Mouse (Mus musculus) limb, embryonic 15.5 days (tissue): ENCODE results near the gene Timmdc1. TPM values are rescaled to one million over a fixed set of nuclear protein-coding genes. Genes with fewer than 3 reads are reported as not detected.
A peak's percentile ranks its signal among the peaks of the same experiment; 100 is the strongest.

Source experiments
- ATAC-seq: fragments of 200-750 bp; cut with Nextera tagmentation; 2 replicates; pipeline ENCODE4 v1.8.0; 2017; ENCODE audit warnings: low read depth, moderate TSS enrichment; ENCODE audit not compliant: insufficient number of reproducible peaks, low FRiP score, low TSS enrichment
- H3K27ac ChIP-seq: fragments of 300-500 bp; sonication (generic); 2 replicates; pipeline ENCODE4 v1.5.1; 2015; ENCODE audit warnings: moderate library complexity, mild to moderate bottlenecking, inconsistent platforms
- H3K27me3 ChIP-seq: fragments of 300-500 bp; sonication (generic); 2 replicates; pipeline ENCODE4 v1.6.1; 2015; ENCODE audit warnings: inconsistent platforms
- H3K36me3 ChIP-seq: fragments of 300-500 bp; sonication (generic); 2 replicates; pipeline ENCODE4 v1.6.1; 2015; ENCODE audit warnings: inconsistent platforms
- H3K4me1 ChIP-seq: fragments of 300-500 bp; sonication (generic); 2 replicates; pipeline ENCODE4 v1.6.1; 2015; ENCODE audit warnings: inconsistent platforms
- H3K4me2 ChIP-seq: fragments of 300-500 bp; sonication (generic); 2 replicates; pipeline ENCODE4 v1.6.1; 2015; ENCODE audit warnings: mild to moderate bottlenecking, inconsistent platforms
- H3K4me3 ChIP-seq: fragments of 300-500 bp; sonication (generic); 2 replicates; pipeline ENCODE4 v1.5.1; 2015; ENCODE audit warnings: mild to moderate bottlenecking, inconsistent platforms
- H3K9ac ChIP-seq: fragments of 300-500 bp; sonication (generic); 2 replicates; pipeline ENCODE4 v1.6.1; 2015; ENCODE audit warnings: inconsistent platforms
- H3K9me3 ChIP-seq: fragments of 300-500 bp; sonication (generic); 2 replicates; pipeline ENCODE4 v1.6.1; 2016; ENCODE audit warnings: inconsistent platforms
- WGBS: fragments of 180-500 bp; shearing (Covaris S2); methylation state at CpG from one replicate; pipeline ENCODE4 v1.1.7; 2015; 5-methylcytosine and 5-hydroxymethylcytosine counted together
- polyA plus RNA-seq: library from polyadenylated mRNA; unstranded; fragments of >200 nt; fragmentation: Nextera tagmentation; extraction: Ambion mirVana; gene quantifications from 2 replicates; pipeline ENCODE4 v1.2.1, GENCODE M21; 2015

Gene Timmdc1
- 26.6 and 28.3 TPM in 2 replicates for polyA plus RNA-seq

- no peaks in the 10 kb centered on the region for H3K9me3 ChIP-seq
- H3K9ac ChIP-seq: peak within 1 kb of the TSS; percentile 91
- H3K4me3 ChIP-seq: peak within 1 kb of the TSS; percentile 96
- peaks cover 9% of the 10 kb centered on the region for H3K4me1 ChIP-seq
- H3K4me2 ChIP-seq: peak within 1 kb of the TSS; percentile 52
- no peaks in the 10 kb centered on the region for H3K27me3 ChIP-seq
- H3K36me3 ChIP-seq: peaks cover 33% of the 10 kb centered on the region
- peak; percentile 96 for ATAC-seq
- under 1% methylated on average over 72 of the region's 73 CpGs for WGBS
- H3K27ac ChIP-seq: peak within 1 kb of the TSS; percentile 96
Measured at GRCm38 (mm10) chr16:38522129-38523084, at the start of gene Timmdc1. Timmdc1 (minus strand) TSS chr16:38522663.

- 98% methylated on average over 3 of the region's 3 CpGs for WGBS
- ATAC-seq: no peak
Measured at GRCm38 (mm10) chr16:38571481-38571880, 49.0 kb upstream of the Timmdc1 start.

GRCm38 (mm10) chr16:38568192-38568591 is 45.7 kb upstream of the Timmdc1 start:
- peaks cover 21% of the 10 kb centered on the region for H3K4me1 ChIP-seq

More at GRCm38 (mm10) chr16:38571481-38571880, 49.0 kb upstream of the Timmdc1 start:
- H3K4me1 ChIP-seq: no peaks in the 10 kb centered on the region
- no peaks in the 10 kb centered on the region for H3K9me3 ChIP-seq
- H3K9ac ChIP-seq: no peak overlapping the region
- no peaks in the 10 kb centered on the region for H3K27me3 ChIP-seq
- H3K4me2 ChIP-seq: no peak overlapping the region
- no peak overlapping the region for H3K27ac ChIP-seq
- peaks cover 68% of the 10 kb centered on the region for H3K36me3 ChIP-seq
- no peak overlapping the region for H3K4me3 ChIP-seq

GRCm38 (mm10) chr16:38563516-38563915 is 41.1 kb upstream of the Timmdc1 start:
- Histone ChIP-seq H3K9ac (peak overlapping the region; percentile 84), H3K4me1 (peaks cover 21% of the 10 kb centered on the region), H3K9me3 (no peaks in the 10 kb centered on the region), H3K4me3 (peak overlapping the region; percentile 83), H3K27me3 (peaks cover 4% of the 10 kb centered on the region; the same call in 1 of the 2 replicates), H3K27ac (no peak overlapping the region), H3K4me2 (peak overlapping the region; percentile 45), H3K36me3 (peaks cover 28% of the 10 kb centered on the region)
- ATAC-seq: no peak
- 26% methylated on average over 10 of the region's 10 CpGs for WGBS

More at GRCm38 (mm10) chr16:38568192-38568591, 45.7 kb upstream of the Timmdc1 start:
- no peak overlapping the region for H3K4me3 ChIP-seq
- ATAC-seq: no peak
- no peak overlapping the region for H3K4me2 ChIP-seq
- no peak overlapping the region for H3K27ac ChIP-seq
- no peaks in the 10 kb centered on the region for H3K27me3 ChIP-seq
- H3K9ac ChIP-seq: no peak overlapping the region
- peaks cover 66% of the 10 kb centered on the region for H3K36me3 ChIP-seq
- 91% methylated on average over 5 of the region's 5 CpGs for WGBS
- H3K9me3 ChIP-seq: no peaks in the 10 kb centered on the region

- peak overlapping the region; percentile 45 for H3K4me2 ChIP-seq
- H3K4me3 ChIP-seq: peak overlapping the region; percentile 83
- peak overlapping the region; percentile 84 for H3K9ac ChIP-seq
- under 1% methylated on average over 25 of the region's 25 CpGs for WGBS
- peaks cover 4% of the 10 kb centered on the region; the same call in 1 of the 2 replicates for H3K27me3 ChIP-seq
- H3K27ac ChIP-seq: peak overlapping the region; percentile 86
- H3K36me3 ChIP-seq: peaks cover 22% of the 10 kb centered on the region
- peak; percentile 63; the same call in 1 of the 2 replicates for ATAC-seq
- no peaks in the 10 kb centered on the region for H3K9me3 ChIP-seq
- H3K4me1 ChIP-seq: peaks cover 21% of the 10 kb centered on the region
Measured at GRCm38 (mm10) chr16:38562968-38563327, 40.5 kb upstream of the Timmdc1 start.

GRCm38 (mm10) chr16:38562131-38562967 is 39.9 kb upstream of the Timmdc1 start:
- Histone ChIP-seq H3K9ac (peak overlapping the region; percentile 84), H3K27ac (peak overlapping the region; percentile 86), H3K4me1 (peaks cover 21% of the 10 kb centered on the region), H3K9me3 (no peaks in the 10 kb centered on the region), H3K36me3 (peaks cover 19% of the 10 kb centered on the region), H3K4me2 (peak overlapping the region; percentile 45), H3K4me3 (peak overlapping the region; percentile 83), H3K27me3 (peaks cover 4% of the 10 kb centered on the region; the same call in 1 of the 2 replicates)
- WGBS: 7% methylated on average over 37 of the region's 37 CpGs
- ATAC-seq: peak; percentile 95

- WGBS: 74% methylated on average over 3 of the region's 3 CpGs
- H3K4me1 ChIP-seq: no peaks in the 10 kb centered on the region; the same call in 1 of the 2 replicates
- no peaks in the 10 kb centered on the region for H3K9me3 ChIP-seq
- H3K27me3 ChIP-seq: peaks cover 12% of the 10 kb centered on the region; the same call in 1 of the 2 replicates
- ATAC-seq: no peak
- H3K27ac ChIP-seq: no peak within 1 kb of the TSS
- H3K9ac ChIP-seq: no peak within 1 kb of the TSS
- no peak within 1 kb of the TSS for H3K4me3 ChIP-seq
- no peaks in the 10 kb centered on the region for H3K36me3 ChIP-seq
- H3K4me2 ChIP-seq: no peak within 1 kb of the TSS
Measured at GRCm38 (mm10) chr16:38558221-38558748, 35.8 kb upstream of the Timmdc1 start, which contains the start of gene Tmem39a. Tmem39a (plus strand) TSS chr16:38558698.

- WGBS: 76% methylated on average over 3 of the region's 3 CpGs
- no peaks in the 10 kb centered on the region for H3K36me3 ChIP-seq
Measured at GRCm38 (mm10) chr16:38555988-38556387, 33.5 kb upstream of the Timmdc1 start.

GRCm38 (mm10) chr16:38549479-38550396 is 27.3 kb upstream of the Timmdc1 start, which contains the start of gene Poglut1:
Poglut1 (minus strand) TSS chr16:38550258.
- H3K4me2 ChIP-seq: peak within 1 kb of the TSS; percentile 78
- peak within 1 kb of the TSS; percentile 87 for H3K4me3 ChIP-seq
- peak; percentile 74; the same call in 1 of the 2 replicates for ATAC-seq
- H3K9ac ChIP-seq: peak within 1 kb of the TSS; percentile 85
- WGBS: 1% methylated on average over 54 of the region's 54 CpGs
- H3K27me3 ChIP-seq: peaks cover 9% of the 10 kb centered on the region; the same call in 1 of the 2 replicates
- H3K9me3 ChIP-seq: no peaks in the 10 kb centered on the region
- peak within 1 kb of the TSS; percentile 61; the same call in 1 of the 2 replicates for H3K27ac ChIP-seq
- peaks cover 21% of the 10 kb centered on the region; the same call in 1 of the 2 replicates for H3K36me3 ChIP-seq
- peaks cover 19% of the 10 kb centered on the region for H3K4me1 ChIP-seq

More at GRCm38 (mm10) chr16:38555988-38556387, 33.5 kb upstream of the Timmdc1 start:
- no peak overlapping the region for H3K27ac ChIP-seq
- ATAC-seq: no peak
- no peaks in the 10 kb centered on the region for H3K9me3 ChIP-seq
- no peak overlapping the region for H3K4me2 ChIP-seq
- H3K9ac ChIP-seq: no peak overlapping the region
- H3K4me1 ChIP-seq: no peaks in the 10 kb centered on the region
- H3K27me3 ChIP-seq: peaks cover 17% of the 10 kb centered on the region; the same call in 1 of the 2 replicates
- H3K4me3 ChIP-seq: no peak overlapping the region

GRCm38 (mm10) chr16:38548000-38548399 is 25.5 kb upstream of the Timmdc1 start:
- peaks cover 2% of the 10 kb centered on the region; the same call in 1 of the 2 replicates for H3K27me3 ChIP-seq
- H3K9ac ChIP-seq: no peak overlapping the region
- no peaks in the 10 kb centered on the region for H3K9me3 ChIP-seq
- WGBS: 74% methylated on average over 1 of the region's 1 CpGs
- H3K4me2 ChIP-seq: no peak overlapping the region
- peaks cover 19% of the 10 kb centered on the region for H3K4me1 ChIP-seq
- no peak overlapping the region for H3K27ac ChIP-seq
- no peak for ATAC-seq
- H3K36me3 ChIP-seq: peaks cover 35% of the 10 kb centered on the region
- no peak overlapping the region for H3K4me3 ChIP-seq
